Mouse (Mus musculus): ENCODE data around the gene Slc29a4.

DNA sequence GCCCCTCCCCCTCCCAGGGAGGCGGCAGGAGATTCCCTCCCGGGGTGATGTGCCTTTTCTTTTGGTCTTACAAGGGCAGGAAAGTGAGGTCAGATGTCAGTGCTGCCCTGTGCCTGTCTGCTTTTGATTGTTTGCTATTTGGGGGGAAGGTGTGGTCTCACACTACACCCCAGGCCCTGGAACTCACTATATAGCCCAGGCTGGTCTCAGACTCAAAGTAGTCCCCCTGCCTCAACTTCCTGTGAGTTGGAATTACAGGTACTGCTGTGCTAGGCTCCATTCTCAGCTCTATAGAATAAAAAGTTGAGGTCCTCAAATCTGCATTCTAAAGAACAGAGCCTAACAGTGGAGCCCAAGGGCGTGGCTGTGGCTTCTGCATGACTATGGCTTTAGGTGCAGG, 24.4 kb upstream of the Slc29a4 start:
- TF ChIP-seq CTCF (IDR thresholded peaks at IDR 0.05; ENCODE audit: low read depth) (no peak), EP300 (IDR thresholded peaks at IDR 0.05; ENCODE audit: low read depth) (no peak)

Data from heart, postnatal 0 days (tissue).